Mouse (Mus musculus) ES-E14 (cell line): ENCODE results near the gene Drc7. TPM values are rescaled to one million over a fixed set of nuclear protein-coding genes. Genes with fewer than 3 reads are reported as not detected.

Experiments used
- total RNA-seq: library from RNA; depleted of rRNA; stranded (reverse); fragments of 300-350 nt; gene quantifications from 2 replicates; pipeline ENCODE4 v1.2.3, GENCODE M21; 2012; rRNA removed

The Drc7 gene
- total RNA-seq, 1 experiment, result 0.94 TPM

Other genes with a start within 250 kb of the Drc7 start
- gene Ccl17, start 244.7 kb upstream of the Drc7 start, total RNA-seq, result 1.3 and 5.1 TPM in 2 replicates
- 42.9 and 47.1 TPM in 2 replicates for gene Coq9, start 216.8 kb upstream of the Drc7 start, total RNA-seq
- 98.5 and 134 TPM in 2 replicates for gene Ciapin1, start 216.7 kb upstream of the Drc7 start, total RNA-seq
- 88.7 and 119 TPM in 2 replicates for gene Polr2c, start 197.7 kb upstream of the Drc7 start, total RNA-seq
- gene Dok4, start 178.8 kb upstream of the Drc7 start, total RNA-seq, result 4.3 and 4.9 TPM in 2 replicates
- gene Ccdc102a, start 137.0 kb upstream of the Drc7 start, total RNA-seq, result 10.7 and 11.0 TPM in 2 replicates
- 1.1 and 2.2 TPM in 2 replicates for gene Adgrg5, start 131.4 kb upstream of the Drc7 start, total RNA-seq
- gene Adgrg1, start 80.4 kb upstream of the Drc7 start, total RNA-seq, result 5.4 and 5.7 TPM in 2 replicates
- 0.36 TPM in 1 of 2 replicates, not detected in the other for gene Adgrg3, start 37.4 kb upstream of the Drc7 start, total RNA-seq
- gene Katnb1, start 26.1 kb downstream of the Drc7 start, total RNA-seq, result 23.5 and 31.2 TPM in 2 replicates
- 34.6 and 45.6 TPM in 2 replicates for gene Kifc3, start 147.7 kb downstream of the Drc7 start, total RNA-seq